Mouse (Mus musculus) brain, embryonic 14.5 days (tissue): ENCODE results near the gene Galk2.

Experiments
- CTCF ChIP-seq: fragments of 200-500 bp; IDR thresholded peaks from 2 replicates; pipeline ENCODE4 v1.5.1; 2012; ENCODE audit warnings: inconsistent platforms, mild to moderate bottlenecking, moderate library complexity, borderline replicate concordance; ENCODE audit not compliant: insufficient read depth, insufficient read length; ENCODE audit errors: extremely low read depth
- POLR2A ChIP-seq: fragments of 200-500 bp; IDR thresholded peaks from 2 replicates; pipeline ENCODE4 v1.6.1; 2012; ENCODE audit warnings: mild to moderate bottlenecking, inconsistent platforms, borderline replicate concordance; ENCODE audit not compliant: poor library complexity, insufficient read depth, insufficient read length, severe bottlenecking; ENCODE audit errors: extremely low read depth

DNA sequence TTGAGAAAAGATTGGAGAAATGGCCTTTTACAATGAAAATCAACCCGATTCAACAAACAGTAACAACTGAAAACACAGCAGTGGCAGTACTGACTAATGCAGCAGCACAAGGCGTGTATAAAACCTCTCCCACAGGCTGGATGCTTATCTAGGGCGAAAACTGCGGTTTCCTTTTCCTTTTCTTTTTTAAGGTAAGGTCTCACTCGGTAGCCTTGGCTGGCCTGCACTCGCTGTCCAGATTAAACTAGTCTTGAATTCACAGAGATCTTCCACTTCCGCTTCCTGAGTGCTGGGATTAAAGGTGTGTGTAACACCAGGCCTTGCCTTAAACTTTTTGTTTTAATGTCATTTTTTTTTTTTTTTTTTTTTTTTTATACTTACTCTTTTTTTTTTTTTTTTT, 20.8 kb upstream of the Galk2 start:
- TF ChIP-seq POLR2A (no peak), CTCF (no peak)
